Mouse (Mus musculus) liver, embryonic 14.5 days (tissue): ENCODE results near the gene Rab11fip2.

Experiments
- CTCF ChIP-seq: IDR thresholded peaks from 2 replicates; pipeline ENCODE4 v1.5.1; 2016; ENCODE audit warnings: antibody characterized with exemption, low read depth, control low read depth
- EP300 ChIP-seq: IDR thresholded peaks from 2 replicates; pipeline ENCODE4 v1.6.1; 2016; ENCODE audit warnings: antibody characterized with exemption, low read depth

GRCm38 (mm10) chr19:59853061-59853460 is 90.4 kb downstream of the Rab11fip2 start:
- TF ChIP-seq CTCF (no peak), EP300 (no peak)
